Mouse (Mus musculus) WW6 (cell line): Measurements from ENCODE around the gene Vwa3a.
"Not testable (repeated sequence)": the region's sequence is repeated elsewhere in the genome, so short reads cannot be mapped to it uniquely, and the experiment has no call there.

Source experiments
- DNase-seq: peaks from one replicate; pipeline ENCODE4 v3.0.0-alpha.2; 2013; ENCODE audit warnings: low read depth, low spot score

The Vwa3a gene

GRCm38 (mm10) chr7:120739018-120739417 is at the start of gene Vwa3a:
Vwa3a (plus strand) TSS chr7:120739318.
- no peak for DNase-seq

- no peak for DNase-seq
Observed at GRCm38 (mm10) chr7:120690634-120691033, 48.5 kb upstream of the Vwa3a start.

GRCm38 (mm10) chr7:120693831-120694375 is 45.2 kb upstream of the Vwa3a start:
- no peak for DNase-seq

- DNase-seq, result no peak
Observed at GRCm38 (mm10) chr7:120695196-120695595, 43.9 kb upstream of the Vwa3a start.

GRCm38 (mm10) chr7:120695641-120696040 is 43.5 kb upstream of the Vwa3a start:
- DNase-seq, result no peak

GRCm38 (mm10) chr7:120696331-120696730 is 42.8 kb upstream of the Vwa3a start:
- DNase-seq, result no peak

- DNase-seq, result no peak
Observed at GRCm38 (mm10) chr7:120699586-120699985, 39.5 kb upstream of the Vwa3a start.

- no peak for DNase-seq
Observed at GRCm38 (mm10) chr7:120703888-120704287, 35.2 kb upstream of the Vwa3a start.

- DNase-seq, result no peak
Observed at GRCm38 (mm10) chr7:120712071-120712470, 27.0 kb upstream of the Vwa3a start.

GRCm38 (mm10) chr7:120713225-120713624 is 25.9 kb upstream of the Vwa3a start:
- no peak for DNase-seq

- DNase-seq, result not testable (repeated sequence)
Observed at GRCm38 (mm10) chr7:120713951-120714350, 25.2 kb upstream of the Vwa3a start.

- no peak for DNase-seq
Observed at GRCm38 (mm10) chr7:120717261-120717660, 21.9 kb upstream of the Vwa3a start.

- no peak for DNase-seq
Observed at GRCm38 (mm10) chr7:120721051-120721450, 18.1 kb upstream of the Vwa3a start.

- no peak for DNase-seq
Observed at GRCm38 (mm10) chr7:120721456-120721855, 17.7 kb upstream of the Vwa3a start.

GRCm38 (mm10) chr7:120722063-120722462 is 17.1 kb upstream of the Vwa3a start:
- DNase-seq, result no peak

GRCm38 (mm10) chr7:120722839-120723278 is 16.3 kb upstream of the Vwa3a start:
- DNase-seq, result no peak

- no peak for DNase-seq
Observed at GRCm38 (mm10) chr7:120727581-120727980, 11.5 kb upstream of the Vwa3a start.

GRCm38 (mm10) chr7:120729635-120730034 is 9.5 kb upstream of the Vwa3a start:
- no peak for DNase-seq

- no peak for DNase-seq
Observed at GRCm38 (mm10) chr7:120732906-120733305, 6.2 kb upstream of the Vwa3a start.

- DNase-seq, result peak; percentile 24
Observed at GRCm38 (mm10) chr7:120739558-120740101, 512 bp downstream of the Vwa3a start.

GRCm38 (mm10) chr7:120743366-120744351 is 4.5 kb downstream of the Vwa3a start:
- no peak for DNase-seq

- DNase-seq, result no peak
Observed at GRCm38 (mm10) chr7:120744606-120745005, 5.5 kb downstream of the Vwa3a start.

GRCm38 (mm10) chr7:120746029-120746428 is 6.9 kb downstream of the Vwa3a start:
- DNase-seq, result no peak
